Mouse (Mus musculus) olfactory bulb, adult 2 months (tissue): ENCODE measurements around the gene Prr29.

Source experiments
- CTCF ChIP-seq: fragments of 200-500 bp; IDR thresholded peaks from 2 replicates; pipeline ENCODE4 v1.5.1; 2012; ENCODE audit warnings: low read depth, mild to moderate bottlenecking, low read length, moderate library complexity; ENCODE audit not compliant: insufficient read depth
- POLR2A ChIP-seq: fragments of 200-500 bp; IDR thresholded peaks from 2 replicates; pipeline ENCODE4 v1.6.1; 2012; ENCODE audit warnings: mild to moderate bottlenecking, low read depth, low read length, moderate library complexity; ENCODE audit not compliant: insufficient read depth

DNA sequence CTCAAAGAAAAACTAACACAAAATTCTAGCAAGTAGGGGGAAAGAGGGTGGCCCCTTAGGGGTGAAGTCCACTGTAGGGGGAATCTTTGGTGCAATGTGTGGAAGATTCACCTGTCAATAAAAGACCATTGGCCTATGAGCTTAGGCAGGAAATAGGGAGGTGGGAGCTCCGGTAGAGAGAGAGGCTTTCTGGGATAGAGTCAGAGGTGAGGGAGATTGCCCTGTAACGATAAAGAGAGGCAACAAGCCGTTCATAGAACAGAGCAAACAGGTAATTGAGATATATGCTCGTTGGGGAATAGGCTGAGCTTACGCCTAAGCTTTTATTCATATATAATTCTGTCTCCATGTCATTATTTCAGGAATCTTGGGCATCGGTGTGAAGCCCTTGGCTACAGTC lies 21.7 kb downstream of the Prr29 start:
- TF ChIP-seq CTCF (no peak), POLR2A (no peak)
